Mouse (Mus musculus): Measurements from ENCODE around the gene Prps1.

DNA sequence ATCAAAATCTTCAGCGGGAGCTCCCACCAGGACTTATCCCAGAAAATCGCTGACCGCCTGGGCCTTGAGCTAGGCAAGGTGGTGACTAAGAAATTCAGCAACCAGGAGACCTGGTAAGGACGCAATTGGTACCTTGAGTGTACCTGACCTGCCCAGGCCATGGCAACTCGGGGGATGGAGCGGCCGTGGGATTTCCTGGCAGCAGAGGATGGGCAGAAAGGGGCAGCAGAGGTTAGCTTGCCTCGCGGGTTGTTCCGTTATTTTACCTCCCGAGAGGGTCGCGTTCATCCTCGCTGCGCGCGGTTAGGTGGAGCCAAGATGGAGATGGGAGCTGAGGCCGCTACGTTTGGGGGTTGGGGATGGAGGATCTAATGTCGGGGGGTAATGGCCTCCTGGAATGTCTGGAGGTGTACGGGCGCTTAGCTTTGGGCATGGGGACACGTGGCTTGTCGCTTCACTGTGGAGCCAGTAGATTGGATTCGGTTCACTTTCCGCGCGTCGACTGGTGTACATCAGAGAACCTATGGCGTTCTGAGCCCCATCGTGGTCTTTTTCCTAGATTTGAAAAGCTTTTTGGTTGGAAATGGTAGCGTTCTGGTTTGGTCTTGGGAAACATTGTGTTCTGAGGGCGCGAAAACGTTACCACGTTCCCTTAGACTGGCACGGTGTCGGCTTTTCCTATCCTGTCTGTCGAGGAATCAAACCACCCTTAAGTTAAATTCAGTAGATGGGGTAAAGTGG, 508 bp downstream of the Prps1 start:
- TF ChIP-seq POLR2A (IDR thresholded peaks at IDR 0.05; ENCODE audit: extremely low read depth, insufficient read depth, low read length) (no peak), CTCF (IDR thresholded peaks at IDR 0.05; ENCODE audit: low read depth, low read length) (no peak)

Data from liver, adult 2 months (tissue).